Mouse (Mus musculus): ENCODE data around the gene Lpo.

Gene Lpo

DNA sequence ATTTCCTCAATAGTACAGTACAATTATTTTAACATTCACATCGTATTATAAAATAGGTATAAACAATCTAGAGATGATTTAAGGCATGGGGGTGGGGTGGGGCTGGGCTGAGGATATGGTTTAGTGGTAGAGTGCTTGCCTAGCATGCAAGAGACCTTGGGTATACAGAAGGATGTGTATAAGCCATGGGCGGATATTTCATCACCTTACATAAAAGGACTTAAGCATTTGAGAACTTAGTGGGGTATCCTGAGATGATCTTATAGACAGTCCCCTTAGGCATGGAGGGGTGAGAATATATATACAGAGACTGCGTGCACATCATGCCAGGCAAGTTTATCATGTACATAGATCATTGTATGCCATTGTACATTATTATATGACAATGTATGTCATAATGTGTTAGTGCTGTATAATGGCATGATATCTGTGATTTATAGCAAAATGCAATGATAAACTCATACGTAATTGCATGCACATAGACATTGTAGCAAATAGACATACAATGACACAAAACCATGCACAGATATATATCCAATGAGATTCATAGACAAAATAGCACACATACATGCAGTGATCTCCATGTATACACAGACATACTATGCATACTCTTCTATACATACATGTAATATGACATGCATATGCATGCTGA is 69.0 kb downstream of the Lpo start:
- no peak for DNase-seq (ENCODE audit: low spot score)

DNA sequence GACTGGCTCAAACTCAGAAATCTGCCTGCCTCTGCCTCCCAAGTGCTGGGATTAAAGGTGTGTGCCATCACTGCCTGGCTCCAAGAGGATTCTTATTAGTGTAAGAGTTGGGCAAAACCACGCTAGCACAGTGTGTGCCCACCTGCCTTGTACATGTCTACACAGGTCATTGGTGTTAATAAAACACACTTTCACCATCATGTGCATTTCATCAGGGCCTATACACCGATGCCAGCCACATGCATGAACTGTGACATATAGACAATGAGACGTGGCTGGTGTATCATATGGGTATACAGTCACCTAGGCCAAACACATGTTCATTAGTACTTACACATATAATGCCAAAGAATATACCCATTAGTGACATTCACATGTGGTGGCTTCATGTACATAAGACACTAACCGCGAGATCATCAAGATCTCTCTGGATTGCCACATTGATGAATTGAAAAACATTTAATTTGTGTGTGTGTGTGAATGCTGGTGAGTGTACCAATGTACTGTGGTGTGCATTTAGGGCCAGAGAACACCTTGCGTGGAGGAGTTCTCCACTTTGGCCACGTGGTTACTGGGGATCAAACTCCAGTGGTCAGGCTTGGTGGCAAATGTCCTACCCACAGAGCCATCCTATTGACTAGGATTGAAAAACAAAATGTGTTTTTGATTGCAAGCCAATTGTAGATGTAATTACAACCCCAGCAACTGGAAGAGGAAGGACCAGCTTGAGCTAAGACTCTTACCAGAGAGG is 69.8 kb downstream of the Lpo start:
- DNase-seq (ENCODE audit: low spot score) = no peak

DNA sequence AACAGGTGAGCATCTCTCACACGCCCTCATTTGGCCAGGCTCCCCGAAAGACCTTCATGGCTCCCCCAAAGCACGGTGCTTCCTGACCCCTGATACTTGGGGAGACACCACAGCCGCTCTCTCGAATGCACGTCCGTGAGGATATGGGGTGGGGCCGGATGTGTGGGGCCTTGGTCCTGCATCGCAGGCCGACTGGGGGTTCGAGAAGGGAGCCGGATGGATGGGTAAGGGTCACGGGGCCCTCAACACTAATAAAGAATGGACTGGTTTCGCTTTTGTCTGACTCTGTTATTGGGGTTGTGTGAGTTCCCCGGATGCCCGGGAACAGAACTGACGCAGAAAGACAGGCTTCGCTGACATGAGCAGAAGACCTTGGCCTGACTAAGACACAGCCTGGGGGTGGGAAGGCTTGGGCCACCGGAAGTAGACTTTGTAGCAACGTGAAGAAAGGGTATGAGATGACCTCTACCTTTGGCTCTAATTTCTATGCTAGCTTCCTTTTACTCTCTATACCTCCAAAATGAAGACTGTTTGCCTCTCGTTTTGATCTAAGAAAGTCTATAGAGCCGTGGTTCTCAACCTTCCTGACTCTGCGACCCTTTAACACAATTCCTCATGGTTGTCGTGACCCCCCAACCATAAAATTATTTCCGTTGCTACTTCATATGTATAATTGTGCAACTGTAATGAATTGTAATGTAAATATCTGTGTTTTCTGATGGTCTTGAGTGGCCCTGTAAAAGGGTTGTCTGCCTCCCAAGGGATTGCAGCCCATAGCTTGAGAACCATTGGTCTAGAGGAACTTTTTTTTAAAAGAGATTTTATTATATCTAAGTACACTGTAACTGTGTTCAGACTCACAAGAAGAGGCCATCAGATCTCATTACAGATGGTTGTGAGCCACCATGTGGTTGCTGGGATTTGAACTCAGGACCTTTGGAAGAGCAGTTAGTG is 70.8 kb downstream of the Lpo start:
- DNase-seq (ENCODE audit: low spot score) = no peak
